Comparison of ENCODE assay signal across 8 mouse cellular contexts in the genomic region with DNA sequence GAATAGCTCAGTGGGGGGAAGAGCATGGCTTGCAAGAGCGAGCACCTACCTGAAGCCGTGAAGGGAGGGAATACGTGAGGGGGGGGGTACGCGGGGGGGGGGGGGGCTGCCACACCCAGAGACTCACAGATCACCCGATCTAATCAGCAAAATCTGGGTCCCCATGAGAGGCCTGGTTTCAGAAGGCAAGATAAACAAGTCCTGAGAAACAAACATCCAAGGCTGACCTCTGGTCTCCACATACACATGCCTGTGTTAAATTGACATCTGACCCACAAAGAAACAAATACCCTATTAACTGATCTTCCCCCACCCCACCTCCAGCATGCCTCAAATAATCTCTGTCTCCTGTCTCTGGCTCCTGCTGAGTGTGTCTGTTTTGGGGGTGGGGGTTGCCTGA. TPM values are rescaled to one million over a fixed set of nuclear protein-coding genes. Genes with fewer than 3 reads are reported as not detected.
A peak's percentile ranks its signal among the peaks of the same experiment; 100 is the strongest.
DNase-seq lines count a peak whose midpoint lies in the region; ATAC-seq and TF ChIP-seq lines count a peak whose summit lies in the region.

No protein-coding gene starts in this region.

- H3K9ac ChIP-seq in hindbrain, embryonic 12.5 days: no peak overlapping the region; the same call in 1 of the 2 replicates
- no peak overlapping the region for H3K9ac ChIP-seq in liver, postnatal 0 days (replicated peaks)

- intact Hi-C loops in gastrocnemius, adult 2 months (cut with DNase I): loop anchor here (10.0 kb wide), 1 partner anchor 323 kb away; a partner anchor contains a TSS
- intact Hi-C loops in gastrocnemius, postnatal 14 days (cut with DNase I; ENCODE audit: low total_unique reads): no loop called here
- intact Hi-C loops in left cerebral cortex, postnatal 25 days (cut with DNase I): loop anchor here (10.0 kb wide), 1 partner anchor 193 kb away; a partner anchor contains a TSS

- H3K4me2 ChIP-seq in hindbrain, embryonic 12.5 days (replicated peaks): peak overlapping the region; percentile 90
- H3K4me2 ChIP-seq in liver, postnatal 0 days (ENCODE audit: low read depth, low read length): peak overlapping the region; percentile 94; the same call in 1 of the 2 replicates

- DNase-seq in gastrocnemius, adult 2 months: no peak
- no peak for DNase-seq in gastrocnemius, postnatal 14 days
- peak; percentile 28 for DNase-seq in liver, postnatal 0 days
- DNase-seq in testis, postnatal 14 days (ENCODE audit: low spot score): no peak
- DNase-seq in left cerebral cortex, postnatal 25 days (ENCODE audit: low spot score in 2 of 2): no peak
- no peak for DNase-seq in urinary bladder, postnatal 10 days (ENCODE audit: low spot score)

- TF ChIP-seq POLR2A in cortical plate, adult 2 months (IDR thresholded peaks at IDR 0.05; ENCODE audit: extremely low read depth, insufficient read depth, low read length): no peak

- no peak for ATAC-seq in hindbrain, embryonic 12.5 days (ENCODE audit: low FRiP score)
- no peak for ATAC-seq in liver, postnatal 0 days

- no peak for TF ChIP-seq EP300 in liver, postnatal 0 days (IDR thresholded peaks at IDR 0.05; ENCODE audit: low read depth)

- H3K27ac ChIP-seq in gastrocnemius, adult 2 months: no peak overlapping the region
- H3K27ac ChIP-seq in cortical plate, adult 2 months (ENCODE audit: insufficient read depth, low read length): no peak overlapping the region
- no peak overlapping the region for H3K27ac ChIP-seq in hindbrain, embryonic 12.5 days
- peak overlapping the region; percentile 96 for H3K27ac ChIP-seq in liver, postnatal 0 days (ENCODE audit: low read depth)

- 0% methylated on average over 1 of the region's 6 CpGs for WGBS in hindbrain, embryonic 12.5 days
- WGBS in liver, postnatal 0 days (ENCODE audit: insufficient replicate concordance): 18% methylated on average over 3 of the region's 6 CpGs

- peaks cover 3% of the 10 kb centered on the region; the same call in 1 of the 2 replicates for H3K36me3 ChIP-seq in hindbrain, embryonic 12.5 days
- peaks cover 7% of the 10 kb centered on the region for H3K36me3 ChIP-seq in liver, postnatal 0 days (replicated peaks; ENCODE audit: insufficient read depth, low read length)

- TF ChIP-seq CTCF in gastrocnemius, adult 2 months (IDR thresholded peaks at IDR 0.05): no peak
- no peak for TF ChIP-seq CTCF in cortical plate, adult 2 months (IDR thresholded peaks at IDR 0.05; ENCODE audit: extremely low read depth, insufficient read depth, low read length)
- no peak for TF ChIP-seq CTCF in liver, postnatal 0 days (IDR thresholded peaks at IDR 0.05; ENCODE audit: low read depth)

- no peaks in the 10 kb centered on the region for H3K9me3 ChIP-seq in hindbrain, embryonic 12.5 days (replicated peaks)
- H3K9me3 ChIP-seq in liver, postnatal 0 days (ENCODE audit: low read length): no peaks in the 10 kb centered on the region

- peaks cover 16% of the 10 kb centered on the region for H3K27me3 ChIP-seq in hindbrain, embryonic 12.5 days
- H3K27me3 ChIP-seq in liver, postnatal 0 days (ENCODE audit: insufficient read depth, low read length): no peaks in the 10 kb centered on the region; the same call in 1 of the 2 replicates

- peaks cover 8% of the 10 kb centered on the region for H3K4me1 ChIP-seq in cortical plate, adult 2 months (ENCODE audit: control insufficient read depth, insufficient read depth, low read length)
- H3K4me1 ChIP-seq in hindbrain, embryonic 12.5 days: peaks cover 33% of the 10 kb centered on the region
- H3K4me1 ChIP-seq in liver, postnatal 0 days (ENCODE audit: insufficient read depth): peaks cover 42% of the 10 kb centered on the region

- H3K4me3 ChIP-seq in gastrocnemius, adult 2 months: peak overlapping the region; percentile 97
- H3K4me3 ChIP-seq in cortical plate, adult 2 months (ENCODE audit: insufficient read depth, low read length): peak overlapping the region; percentile 78; the same call in 1 of the 2 replicates
- peak overlapping the region; percentile 10; the same call in 1 of the 2 replicates for H3K4me3 ChIP-seq in hindbrain, embryonic 12.5 days
- H3K4me3 ChIP-seq in liver, postnatal 0 days (ENCODE audit: low read depth, low read length): no peak overlapping the region

RNA-seq across cellular contexts. Expression of a gene that starts 1.8 kb away (rescaled TPM):
- 10 to 100 TPM; 35.2 to 38.4 TPM for total RNA-seq in gastrocnemius, adult 2 months (2021)
- total RNA-seq in gastrocnemius, postnatal 14 days (2021): 10 to 100 TPM; 28.8 to 33.0 TPM
- polyA plus RNA-seq in cortical plate, adult 2 months (2012; rRNA removed): 80.9 and 87.1 TPM in 2 replicates
- 40.1 and 42.0 TPM in 2 replicates for polyA plus RNA-seq in hindbrain, embryonic 12.5 days (2016; fragmentation: Nextera tagmentation; extraction: Ambion mirVana)
- 19.1 and 24.7 TPM in 2 replicates for polyA plus RNA-seq in liver, postnatal 0 days (2015; fragmentation: Nextera tagmentation; extraction: Ambion mirVana)
- 10 to 100 TPM; 75.5 to 87.3 TPM for total RNA-seq in left cerebral cortex, postnatal 25 days (2021)
